Mouse (Mus musculus) ES-Bruce4 (cell line): Measurements from ENCODE around the gene Fam173b. TPM values are rescaled to one million over a fixed set of nuclear protein-coding genes. Genes with fewer than 3 reads are reported as not detected.

Experiments
- H3K27ac ChIP-seq: 2 replicates; pipeline ENCODE4 v1.5.1; 2012; ENCODE audit warnings: low read length, inconsistent platforms; ENCODE audit not compliant: insufficient read depth
- H3K27me3 ChIP-seq: 2 replicates; pipeline ENCODE4 v1.6.1; 2012; ENCODE audit warnings: mild to moderate bottlenecking, low read length, inconsistent platforms; ENCODE audit not compliant: control insufficient read depth, poor library complexity, insufficient read depth, severe bottlenecking
- H3K36me3 ChIP-seq: 2 replicates; pipeline ENCODE4 v1.6.1; 2012; ENCODE audit warnings: inconsistent platforms, mild to moderate bottlenecking, low read length, moderate library complexity; ENCODE audit not compliant: control insufficient read depth, poor library complexity, insufficient read depth, severe bottlenecking
- H3K4me1 ChIP-seq: one replicate; pipeline ENCODE4 v1.8.1; 2011; ENCODE audit warnings: low read length; ENCODE audit not compliant: control insufficient read depth, insufficient read depth
- H3K4me3 ChIP-seq: 2 replicates; pipeline ENCODE4 v1.5.1; 2011; ENCODE audit warnings: low read depth, mild to moderate bottlenecking, low read length
- H3K9ac ChIP-seq: 2 replicates; pipeline ENCODE4 v1.6.1; 2012; ENCODE audit warnings: low read depth, mild to moderate bottlenecking, inconsistent platforms; ENCODE audit not compliant: poor library complexity, severe bottlenecking
- H3K9me3 ChIP-seq: replicated peaks from 2 replicates; pipeline ENCODE4 v1.6.1; 2012; ENCODE audit warnings: mild to moderate bottlenecking, low read length, inconsistent platforms; ENCODE audit not compliant: control insufficient read depth, poor library complexity, insufficient read depth, severe bottlenecking
- CTCF ChIP-seq: IDR thresholded peaks from one replicate; pipeline ENCODE4 v1.8.1; 2011; ENCODE audit warnings: low read depth, low read length
- EP300 ChIP-seq: IDR thresholded peaks from 2 replicates; pipeline ENCODE4 v1.6.1; 2011; ENCODE audit warnings: low read depth, low read length; ENCODE audit not compliant: insufficient read depth
- POLR2A ChIP-seq: IDR thresholded peaks from one replicate; pipeline ENCODE4 v1.8.1; 2011; ENCODE audit warnings: low read length; ENCODE audit not compliant: insufficient read depth
- polyA plus RNA-seq: library from polyadenylated mRNA; stranded (reverse); fragments of >200 nt; gene quantifications from 2 replicates; pipeline ENCODE4 v1.2.4, GENCODE M21; 2011; ENCODE audit warnings: low read depth; ENCODE audit not compliant: missing spikeins, insufficient read depth, insufficient read length

Fam173b gene
- polyA plus RNA-seq: 6.5 and 7.8 TPM in 2 replicates

GRCm38 (mm10) chr15:31601646-31602374, at the start of gene Fam173b, which contains the start of gene Cct5:
TSS of gene Fam173b (plus strand) at chr15:31601852.
TSS of gene Cct5 (minus strand) at chr15:31601804.
- H3K9ac ChIP-seq: peak within 1 kb of the TSS; percentile 86
- H3K27ac ChIP-seq: no peak within 1 kb of the TSS; the same call in 1 of the 2 replicates
- no peaks in the 10 kb centered on the region for H3K9me3 ChIP-seq
- H3K36me3 ChIP-seq: peaks cover 13% of the 10 kb centered on the region
- peak; percentile 77 for TF ChIP-seq POLR2A
- TF ChIP-seq CTCF: no peak
- TF ChIP-seq EP300: peak; percentile 30; the same call in 1 of the 2 replicates
- H3K4me1 ChIP-seq: no peaks in the 10 kb centered on the region
- no peaks in the 10 kb centered on the region for H3K27me3 ChIP-seq
- peak within 1 kb of the TSS; percentile 97 for H3K4me3 ChIP-seq

DNA sequence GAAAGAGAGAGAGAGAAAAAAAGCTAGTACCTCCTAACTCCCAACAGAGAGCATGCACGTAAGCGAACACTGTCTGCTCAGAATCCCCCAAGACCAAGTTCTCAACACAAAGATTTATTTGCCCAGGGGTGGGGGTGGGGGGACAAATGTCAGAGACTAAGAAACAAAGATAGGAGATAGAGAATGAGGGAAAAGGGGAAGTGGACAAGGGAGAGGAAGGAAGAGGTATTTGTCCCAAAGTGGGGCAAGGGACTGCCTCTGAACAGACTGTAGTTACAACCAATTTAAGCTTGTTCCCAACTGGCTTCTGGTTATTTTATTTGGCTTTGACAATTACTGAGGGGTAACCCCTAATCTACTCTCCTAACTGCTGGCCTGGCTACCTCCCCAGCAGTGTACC, 46.8 kb upstream of the Fam173b start:
- Histone ChIP-seq H3K4me3 (no peak overlapping the region), H3K4me1 (no peaks in the 10 kb centered on the region), H3K36me3 (no peaks in the 10 kb centered on the region), H3K27ac (no peak overlapping the region), H3K27me3 (no peaks in the 10 kb centered on the region), H3K9ac (no peak overlapping the region), H3K9me3 (no peaks in the 10 kb centered on the region)
- TF ChIP-seq CTCF: no peak
- no peak for TF ChIP-seq POLR2A
- no peak for TF ChIP-seq EP300

GRCm38 (mm10) chr15:31561390-31561789, 40.3 kb upstream of the Fam173b start:
- Histone ChIP-seq H3K27me3 (no peaks in the 10 kb centered on the region), H3K4me3 (no peak overlapping the region)
- 0 out of 2 replicates have a peak, but pooled peaks have one; percentile 17 for TF ChIP-seq EP300
- TF ChIP-seq CTCF: no peak

GRCm38 (mm10) chr15:31561976-31562375, 39.7 kb upstream of the Fam173b start:
- TF ChIP-seq POLR2A: no peak
- no peak for TF ChIP-seq EP300
- TF ChIP-seq CTCF: no peak
- Histone ChIP-seq H3K27me3 (no peaks in the 10 kb centered on the region), H3K4me1 (peaks cover 2% of the 10 kb centered on the region), H3K9ac (no peak overlapping the region), H3K36me3 (no peaks in the 10 kb centered on the region), H3K9me3 (no peaks in the 10 kb centered on the region), H3K27ac (peak overlapping the region; percentile 32), H3K4me3 (no peak overlapping the region)

More at GRCm38 (mm10) chr15:31561390-31561789, 40.3 kb upstream of the Fam173b start:
- H3K9me3 ChIP-seq: no peaks in the 10 kb centered on the region
- no peaks in the 10 kb centered on the region for H3K36me3 ChIP-seq
- peak overlapping the region; percentile 32 for H3K27ac ChIP-seq
- H3K9ac ChIP-seq: no peak overlapping the region
- peaks cover 2% of the 10 kb centered on the region for H3K4me1 ChIP-seq

- Histone ChIP-seq H3K4me1 (peaks cover 2% of the 10 kb centered on the region), H3K27me3 (no peaks in the 10 kb centered on the region), H3K27ac (no peak overlapping the region), H3K36me3 (no peaks in the 10 kb centered on the region), H3K9me3 (no peaks in the 10 kb centered on the region), H3K4me3 (no peak overlapping the region), H3K9ac (no peak overlapping the region)
- TF ChIP-seq EP300 (no peak), POLR2A (no peak), CTCF (no peak)
Observed at GRCm38 (mm10) chr15:31562847-31563246, 38.8 kb upstream of the Fam173b start.
